Mouse (Mus musculus): ENCODE measurements around the gene Ntn4.
"Not testable (repeated sequence)": the region's sequence is repeated elsewhere in the genome, so short reads cannot be mapped to it uniquely, and the experiment has no call there.

The Ntn4 gene

DNA sequence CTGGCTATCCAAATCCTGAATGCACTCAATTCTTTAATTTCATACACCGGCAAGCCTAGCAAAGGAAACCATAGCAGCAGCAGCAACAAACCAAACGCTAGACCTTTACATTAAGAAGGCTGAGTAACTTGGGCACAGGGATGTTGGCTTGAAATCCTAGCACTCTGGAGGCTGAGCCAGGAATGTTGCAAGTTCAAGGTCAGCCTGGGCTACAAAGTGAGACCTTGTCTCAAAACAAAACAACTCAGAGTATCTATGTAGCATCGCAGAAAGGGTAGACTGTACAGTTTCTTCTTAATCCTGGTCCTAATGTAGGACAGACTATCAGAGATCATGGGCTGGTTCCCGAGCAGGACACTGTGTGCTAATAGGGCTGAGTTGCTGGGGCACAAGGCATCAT lies 43.4 kb downstream of the Ntn4 start:
- no peak for DNase-seq (ENCODE audit: low spot score)

DNA sequence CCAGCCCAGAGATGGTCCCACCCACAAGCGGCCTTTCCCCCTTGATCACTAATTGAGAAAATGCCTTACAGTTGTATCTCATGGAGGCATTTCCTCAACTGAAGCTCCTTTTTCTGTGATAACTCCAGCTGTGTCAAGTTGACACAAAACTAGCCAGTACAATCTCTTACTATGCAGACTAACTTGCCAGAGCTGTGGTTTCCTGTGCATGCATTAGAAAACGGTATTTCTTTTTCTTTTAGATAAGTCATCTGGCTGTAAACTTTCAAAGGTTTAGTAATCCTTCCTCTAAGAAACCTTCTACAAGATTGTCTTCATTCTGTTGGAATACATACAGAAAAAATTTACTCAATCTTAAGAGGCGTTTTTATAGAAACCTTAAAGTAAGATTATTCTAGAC lies 44.9 kb downstream of the Ntn4 start:
- DNase-seq (ENCODE audit: low spot score) = not testable (repeated sequence)

DNA sequence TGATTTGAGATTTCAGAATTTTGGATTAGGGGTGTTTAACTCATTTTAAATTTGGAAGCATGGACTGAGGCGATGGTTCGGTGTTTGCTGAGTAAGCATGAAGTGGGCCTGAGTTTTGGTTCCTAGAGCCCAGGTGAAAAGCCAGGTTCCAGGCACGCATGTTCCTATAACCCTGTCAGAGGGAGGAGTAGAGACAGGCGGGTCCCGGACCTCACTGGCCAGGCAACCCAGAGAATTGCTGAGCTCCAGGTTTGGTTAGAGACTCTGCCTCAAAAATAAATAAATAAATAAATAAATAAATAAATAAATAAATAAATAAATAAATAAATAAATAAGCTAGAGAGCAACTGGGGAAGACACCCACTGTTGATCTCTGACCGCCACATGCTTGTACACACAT lies 46.1 kb downstream of the Ntn4 start:
- DNase-seq (ENCODE audit: low spot score) = no peak

DNA sequence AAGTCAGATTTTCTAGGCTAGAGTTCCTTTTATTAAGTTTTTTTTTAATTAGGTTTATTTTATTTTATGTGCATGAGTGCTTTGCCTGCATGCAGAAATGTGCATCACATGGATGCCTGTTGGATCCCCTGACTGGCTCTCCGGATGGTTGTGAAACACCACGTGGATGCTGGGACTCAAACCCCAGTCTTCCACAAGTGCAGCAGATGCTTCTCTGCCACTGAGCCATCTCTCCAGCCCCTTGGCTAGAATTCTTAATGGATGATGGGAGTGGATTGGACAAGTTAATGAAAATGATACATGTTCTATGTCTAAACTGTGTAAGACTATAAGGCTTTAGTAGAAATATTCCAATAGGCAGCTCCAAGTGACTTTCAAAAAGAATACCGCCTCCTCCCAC lies 47.3 kb downstream of the Ntn4 start:
- DNase-seq (ENCODE audit: low spot score) = no peak

DNA sequence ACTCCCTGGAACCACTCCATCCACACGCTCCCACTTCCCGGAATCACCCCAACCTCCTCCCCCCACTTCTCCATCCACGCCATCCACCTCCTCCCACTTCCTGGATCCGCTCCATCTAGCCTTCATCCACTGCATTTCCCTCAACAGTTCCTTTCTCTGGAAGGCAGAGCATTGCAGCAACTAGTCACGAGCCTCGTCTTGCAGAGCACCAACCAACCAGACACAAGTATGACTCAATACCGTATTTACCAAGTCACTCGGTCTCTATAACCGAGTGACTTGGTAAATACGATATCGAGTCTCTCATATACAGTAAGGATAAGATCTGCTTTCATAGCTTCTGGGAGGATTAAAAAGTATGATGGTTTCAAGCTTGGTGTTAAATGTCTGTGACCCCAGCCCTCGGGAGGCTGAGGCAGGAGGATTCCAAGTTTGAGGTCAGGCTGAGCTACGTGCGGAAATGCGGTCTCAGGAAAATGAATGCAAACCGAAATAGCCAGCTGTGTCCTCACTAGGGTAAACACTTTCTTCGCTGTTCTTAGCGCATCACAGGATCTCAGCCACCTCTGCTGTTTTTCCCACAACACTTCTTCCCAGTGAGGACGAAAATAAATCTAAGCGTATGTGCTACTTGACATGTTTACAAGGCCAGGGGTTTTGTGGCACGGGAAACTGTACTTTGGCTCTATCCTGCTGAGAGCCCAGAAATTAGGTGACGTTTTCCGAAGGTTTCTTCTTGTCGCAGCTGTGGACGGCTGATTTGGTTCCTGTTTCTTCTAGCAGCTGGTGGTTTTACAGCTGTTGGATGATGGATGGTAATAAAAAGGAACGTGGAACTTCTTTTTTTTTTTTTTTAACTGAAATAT lies 48.1 kb downstream of the Ntn4 start:
- DNase-seq (ENCODE audit: low spot score) = no peak

DNA sequence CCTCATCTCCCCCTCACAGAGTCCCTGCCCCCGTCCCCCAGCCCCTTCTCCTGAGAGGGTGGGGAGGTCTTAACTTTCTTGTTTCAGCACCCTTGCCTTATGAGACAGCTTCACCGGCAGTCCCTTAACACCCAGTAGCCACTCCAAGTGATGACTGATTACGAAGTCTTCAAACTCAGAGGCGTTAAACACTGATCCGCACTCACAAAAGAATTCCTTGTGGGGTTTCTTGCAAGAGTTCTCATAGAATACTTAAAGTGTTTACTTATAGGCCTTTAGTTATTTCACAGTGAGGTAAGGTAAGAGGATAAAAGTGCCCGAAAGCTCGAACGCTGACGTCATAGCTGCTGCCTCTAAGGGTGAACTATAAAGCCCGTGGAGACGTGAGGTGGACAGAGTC lies 50.9 kb downstream of the Ntn4 start:
- DNase-seq (ENCODE audit: low spot score) = no peak

DNA sequence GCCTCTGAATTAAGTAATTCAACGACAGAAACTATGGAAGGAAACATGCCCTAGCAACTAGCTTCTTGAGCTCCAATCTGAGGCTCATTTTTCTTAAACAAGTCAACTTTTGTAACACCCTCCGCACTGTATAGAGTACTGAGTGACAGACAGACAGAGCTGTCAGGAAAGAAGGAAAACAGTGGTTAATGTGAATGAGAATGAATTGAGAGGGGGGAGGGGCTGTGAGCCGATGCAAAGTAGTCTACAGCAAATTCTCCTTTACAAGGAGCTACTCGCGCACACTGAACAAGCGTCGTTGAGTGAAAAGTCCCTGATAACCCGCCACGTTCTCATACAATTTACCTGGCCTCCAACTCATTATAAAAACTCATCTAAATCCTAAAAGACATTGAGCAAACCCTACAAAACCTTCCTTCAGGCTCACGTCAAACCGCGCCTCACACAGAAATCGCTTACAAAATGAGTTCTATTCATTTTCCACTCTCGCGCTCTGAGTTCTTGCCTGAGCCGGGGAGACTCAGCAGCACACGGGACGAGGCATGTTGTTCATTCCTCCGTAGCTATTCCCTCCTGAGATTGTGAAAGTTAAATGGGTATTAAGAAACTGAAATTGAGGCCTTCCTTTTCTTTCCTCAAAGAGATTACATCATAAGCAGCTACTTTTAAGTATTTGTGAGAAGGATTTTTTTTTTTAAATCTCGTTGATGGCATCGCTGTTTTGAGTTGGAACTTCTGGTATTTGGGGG lies 54.7 kb downstream of the Ntn4 start:
- no peak for DNase-seq (ENCODE audit: low spot score)

DNA sequence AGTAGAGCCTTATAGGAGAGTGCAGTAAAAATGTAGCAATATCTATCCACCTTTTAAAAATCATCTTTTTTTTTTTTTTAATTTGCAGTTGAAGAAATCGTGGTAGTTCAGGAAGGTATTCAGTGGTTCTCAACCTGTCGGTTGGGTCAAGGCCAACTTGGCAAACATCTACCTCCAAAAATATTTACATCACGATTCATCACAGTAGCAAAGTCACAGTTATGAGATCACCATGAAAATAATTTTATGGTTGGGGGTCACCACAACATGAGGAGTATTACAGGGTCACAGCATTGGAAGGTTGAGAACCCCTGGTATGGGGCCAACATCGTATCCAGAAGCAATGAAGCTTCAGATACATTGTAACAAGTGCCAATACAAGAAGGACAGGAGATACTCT lies 55.5 kb downstream of the Ntn4 start:
- no peak for DNase-seq (ENCODE audit: low spot score)

DNA sequence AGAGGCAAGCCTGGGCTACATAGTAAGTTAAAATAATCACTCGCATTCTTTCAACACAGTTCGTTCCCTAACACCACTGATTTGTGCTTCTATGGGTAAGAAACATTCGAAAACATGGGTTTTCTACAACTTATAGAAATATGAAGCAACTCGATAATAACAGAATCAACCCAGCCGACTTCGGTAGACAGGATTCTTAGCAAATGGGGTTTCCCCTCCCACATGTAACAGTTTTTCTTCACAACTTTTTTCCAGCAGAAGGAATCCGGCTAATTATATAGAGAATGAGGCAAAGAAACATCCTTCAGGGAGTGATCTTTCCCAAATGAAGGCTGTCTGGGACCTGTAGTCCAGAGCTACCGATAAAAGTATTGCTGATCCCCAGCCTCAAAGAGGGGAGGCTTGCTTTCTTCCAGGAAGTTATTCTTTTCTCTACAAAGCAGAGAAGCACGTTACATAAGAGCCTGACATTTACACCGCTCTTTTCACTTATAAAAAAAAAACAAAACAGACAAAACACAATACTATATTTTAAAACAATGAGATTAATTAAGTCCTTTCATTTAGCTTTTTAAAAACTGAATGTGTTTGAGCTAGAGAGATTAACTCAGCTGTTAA lies 57.5 kb downstream of the Ntn4 start:
- DNase-seq (ENCODE audit: low spot score) = no peak

DNA sequence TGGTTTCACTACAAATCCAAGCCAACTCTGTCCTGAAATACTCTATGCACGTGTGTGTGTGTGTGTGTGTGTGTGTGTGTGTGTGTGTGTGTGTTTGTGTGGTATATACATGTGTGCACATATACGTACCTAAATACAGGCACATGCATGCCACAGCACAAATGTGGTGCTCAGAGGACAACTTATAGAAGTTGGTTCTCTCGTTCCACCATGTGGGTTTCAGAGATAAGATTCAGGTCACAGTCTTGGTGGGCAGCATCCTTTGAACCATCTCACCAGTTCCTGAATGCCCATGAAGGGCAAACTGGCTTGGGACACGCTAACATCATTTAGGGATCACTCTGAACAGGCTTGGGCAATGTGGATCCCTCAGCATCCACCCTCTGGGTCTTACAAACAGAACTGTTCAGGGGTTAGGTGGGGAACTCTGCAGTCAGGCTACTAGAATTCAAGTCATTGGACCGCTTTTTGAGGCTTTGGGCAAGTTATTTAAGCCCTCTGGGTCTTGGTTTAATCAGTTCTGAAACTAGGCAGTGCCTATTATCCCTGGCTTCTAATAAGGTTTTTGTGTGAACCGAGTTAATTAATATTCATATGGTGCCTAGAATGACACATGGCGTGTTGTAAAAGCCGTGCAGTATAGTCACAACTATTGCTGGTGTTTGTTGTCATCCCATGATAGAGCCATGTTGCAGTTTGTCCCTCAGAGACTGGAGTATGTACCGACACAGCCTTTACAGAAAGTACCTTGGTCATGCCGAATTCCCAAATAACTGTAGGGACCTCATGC lies 59.4 kb downstream of the Ntn4 start:
- DNase-seq (ENCODE audit: low spot score) = no peak

DNA sequence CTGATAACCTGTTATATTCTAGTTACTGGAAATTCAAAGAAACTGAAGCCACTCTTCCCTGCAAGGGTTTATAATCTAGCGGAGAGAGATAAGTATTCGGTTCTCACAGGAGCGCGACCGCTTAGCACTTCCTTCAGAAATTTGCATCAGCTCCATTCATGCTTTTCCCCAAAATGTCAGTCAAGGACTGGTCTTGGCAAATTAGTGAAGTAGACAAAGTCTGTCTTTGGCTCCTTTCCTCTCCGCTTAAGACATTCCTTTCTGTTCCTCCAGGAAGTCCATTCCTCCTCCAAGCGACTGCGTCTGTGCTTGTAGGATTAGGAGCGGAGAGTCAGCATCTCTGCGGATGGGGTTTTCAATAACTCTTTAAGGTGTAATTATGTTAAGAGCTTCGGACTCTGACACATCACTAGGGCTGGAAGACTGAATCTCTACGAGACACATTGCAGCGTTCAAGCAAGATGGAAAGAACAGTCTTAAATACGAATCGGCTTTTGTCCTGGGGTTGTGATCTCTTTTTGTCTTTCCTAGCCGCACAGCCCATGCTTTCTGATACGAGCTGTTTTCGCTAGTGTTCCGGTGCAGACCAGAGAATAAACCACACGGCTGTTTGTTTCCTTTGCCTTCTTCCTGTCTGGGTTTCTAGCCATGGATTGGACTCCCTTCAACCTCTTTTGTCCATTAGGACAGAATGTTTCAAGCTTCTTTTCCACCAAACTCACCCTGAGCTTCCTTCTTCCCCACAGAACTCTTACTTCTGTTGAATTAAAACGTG lies 60.3 kb downstream of the Ntn4 start:
- DNase-seq (ENCODE audit: low spot score) = no peak

DNA sequence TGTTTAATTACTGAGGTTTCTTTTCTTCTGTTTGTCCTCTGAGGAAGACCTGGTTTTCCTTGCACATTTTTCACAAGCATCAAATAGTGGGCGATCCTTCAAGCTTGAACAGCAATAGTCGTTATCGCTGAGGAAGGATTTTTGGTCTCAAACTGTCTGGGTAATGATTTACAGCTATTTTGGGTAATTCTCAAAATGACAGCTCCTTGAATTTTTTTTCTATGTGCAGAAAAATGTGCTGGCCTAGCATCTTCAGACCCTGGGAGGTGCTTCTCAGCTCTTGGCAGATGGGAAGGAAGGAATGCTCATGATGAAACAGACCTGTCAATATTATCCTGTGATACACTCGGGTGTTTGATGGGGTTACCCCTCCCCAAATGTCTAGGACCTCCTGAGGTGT lies 63.5 kb downstream of the Ntn4 start:
- DNase-seq (ENCODE audit: low spot score) = no peak

DNA sequence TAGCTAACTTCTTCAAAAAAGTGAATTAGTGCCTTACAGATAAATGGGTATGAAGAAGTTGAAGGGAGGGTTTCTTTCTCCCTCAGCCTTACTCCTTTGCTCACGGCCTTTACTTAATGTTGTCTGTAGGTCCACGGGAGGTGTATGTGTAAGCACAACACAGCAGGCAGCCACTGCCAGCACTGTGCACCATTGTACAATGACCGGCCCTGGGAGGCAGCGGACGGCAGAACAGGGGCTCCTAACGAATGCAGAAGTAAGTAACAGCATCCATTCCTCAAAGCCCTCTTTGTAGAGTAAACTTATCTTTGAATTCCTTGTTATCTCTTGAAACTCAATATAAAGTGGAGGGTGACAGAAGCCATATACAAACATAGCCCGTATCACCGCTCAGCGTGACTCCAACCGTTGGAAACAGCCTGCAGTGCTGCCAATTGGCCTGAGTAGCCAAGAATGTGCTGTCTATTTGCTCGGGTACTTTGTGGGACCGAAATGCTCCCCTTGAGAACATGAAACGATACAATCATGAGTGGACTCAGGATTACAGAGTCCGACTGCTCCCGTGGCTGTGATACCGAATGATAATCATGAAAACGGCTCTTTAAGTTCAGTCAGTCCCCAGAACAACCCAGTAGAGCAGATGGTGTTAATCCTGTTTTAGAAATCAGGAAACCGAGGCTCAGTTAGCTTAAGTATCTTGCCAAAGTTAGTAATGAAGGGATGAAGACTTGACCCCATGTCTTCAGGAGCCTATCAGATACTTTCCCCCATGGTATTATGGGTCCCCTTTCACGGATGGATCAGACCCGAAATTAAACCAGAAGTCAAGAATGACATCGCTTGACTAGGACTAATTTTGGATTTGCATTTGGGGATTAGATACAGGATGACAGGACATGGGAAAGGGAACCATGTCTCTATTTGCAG lies 66.9 kb downstream of the Ntn4 start:
- DNase-seq (ENCODE audit: low spot score) = no peak

DNA sequence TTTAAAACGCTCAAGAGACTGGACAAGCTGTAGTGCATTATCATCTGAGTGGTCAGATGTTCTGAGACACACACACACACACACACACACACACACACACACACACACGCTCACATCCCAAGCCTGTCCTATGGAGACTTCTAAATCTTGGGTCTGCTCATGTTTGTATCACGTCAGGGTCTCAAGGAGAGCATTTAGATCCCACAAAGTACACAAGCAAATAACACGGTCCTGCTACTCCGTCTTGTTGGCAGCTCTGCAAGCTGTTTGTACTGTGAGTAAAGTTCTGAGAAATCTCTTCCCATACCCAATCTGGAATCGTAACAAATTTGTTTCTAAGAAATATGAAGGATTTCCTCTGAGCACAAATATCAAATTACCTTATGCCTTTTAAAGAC lies 67.6 kb downstream of the Ntn4 start:
- no peak for DNase-seq (ENCODE audit: low spot score)

DNA sequence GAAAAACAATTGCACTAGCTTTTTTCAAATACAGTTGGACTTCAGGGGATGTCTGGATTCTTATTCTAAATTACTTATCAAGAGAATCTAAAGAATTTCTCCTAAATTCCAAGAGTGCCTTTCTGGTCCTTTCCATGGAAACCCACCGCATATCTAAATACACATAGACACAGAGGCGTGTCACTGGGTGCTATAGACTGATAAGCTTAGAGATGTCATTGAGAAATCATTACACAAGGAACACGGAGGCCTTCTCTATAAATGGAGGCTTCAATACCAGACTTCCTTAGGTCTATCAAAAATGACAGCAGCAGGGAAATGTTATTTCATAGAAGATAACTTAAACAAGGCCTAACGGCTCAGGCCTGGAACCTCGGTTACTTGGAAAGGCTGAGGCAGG lies 68.0 kb downstream of the Ntn4 start:
- DNase-seq (ENCODE audit: low spot score) = no peak

DNA sequence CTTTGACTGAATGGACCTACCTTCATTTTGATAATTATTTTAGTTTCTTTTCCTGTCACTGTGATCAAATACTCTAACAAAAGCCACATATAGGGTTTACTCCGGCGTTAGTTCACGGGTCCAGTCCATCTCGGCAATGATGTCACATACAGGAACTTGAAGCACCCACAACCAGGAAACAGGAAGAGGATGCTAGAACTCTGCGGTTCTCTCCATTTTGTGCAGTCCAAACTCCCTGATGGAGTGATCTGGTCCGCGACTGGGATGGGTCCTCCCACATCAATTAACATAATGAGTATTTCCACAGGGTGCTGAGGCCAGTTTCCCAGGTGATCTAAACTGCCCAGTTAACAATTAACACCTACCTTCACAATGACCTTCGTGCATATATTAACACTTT lies 69.1 kb downstream of the Ntn4 start:
- no peak for DNase-seq (ENCODE audit: low spot score)

DNA sequence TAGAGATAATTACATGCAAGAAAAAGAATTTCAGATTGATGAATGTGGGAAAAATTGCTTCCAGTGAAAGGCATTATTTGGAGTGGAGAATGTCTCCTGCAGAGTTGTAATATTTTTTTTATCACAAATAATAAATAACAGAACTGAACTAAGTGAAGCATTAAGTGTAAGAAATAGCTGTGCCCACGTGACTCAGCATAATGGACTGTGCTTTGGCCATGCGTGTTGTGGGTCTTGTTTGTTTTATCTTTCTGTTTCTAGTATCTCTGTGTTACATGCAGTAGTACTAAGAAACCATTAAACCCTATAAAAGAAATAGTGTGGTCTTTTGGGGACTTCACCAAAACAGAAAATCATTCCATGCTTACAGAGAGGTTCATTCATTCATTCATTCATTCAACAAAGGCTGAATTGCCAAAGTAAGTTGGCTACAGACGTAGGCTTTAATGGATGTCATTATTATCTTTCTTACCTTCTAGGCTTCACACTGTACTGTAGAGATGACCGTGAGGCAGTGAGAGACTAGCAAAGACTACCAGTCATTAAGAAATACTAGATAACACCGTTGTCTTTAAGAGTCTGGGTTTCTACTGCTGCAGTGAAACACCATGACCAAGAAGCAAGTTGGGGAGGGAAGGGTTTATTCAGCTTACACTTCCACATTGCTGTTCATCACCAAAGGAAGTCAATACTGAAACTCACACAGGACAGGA lies 81.3 kb downstream of the Ntn4 start:
- no peak for DNase-seq (ENCODE audit: low spot score)

DNA sequence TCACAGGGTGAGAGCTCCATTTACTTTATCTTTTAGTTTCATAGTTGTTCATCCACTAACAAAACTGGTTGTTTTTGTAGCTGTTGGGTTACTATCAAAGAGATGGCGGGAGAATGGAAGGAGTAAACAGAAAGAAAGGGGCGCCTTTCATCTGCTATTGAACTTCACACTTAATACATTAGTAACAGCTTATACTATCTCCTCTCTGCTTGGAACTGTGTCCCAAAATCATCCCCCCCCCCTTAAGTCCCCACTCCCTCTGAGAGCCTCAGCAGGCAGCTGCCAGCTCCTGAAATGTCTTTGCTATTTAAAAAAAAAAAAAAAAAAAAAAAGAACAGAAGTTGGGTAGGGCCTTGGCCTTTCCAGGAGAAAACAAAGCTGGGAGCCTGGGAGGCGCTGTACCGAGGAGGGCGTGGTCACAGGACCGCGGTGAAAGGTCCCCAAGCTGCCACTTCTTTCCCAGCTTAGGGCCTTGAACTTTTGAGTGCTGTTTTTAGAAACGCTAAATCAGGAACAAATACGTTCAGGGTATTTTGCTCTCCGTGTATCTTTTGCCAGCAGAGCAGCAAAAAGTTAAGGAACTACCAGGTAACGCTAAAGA lies 83.6 kb downstream of the Ntn4 start:
- no peak for DNase-seq (ENCODE audit: low spot score)

DNA sequence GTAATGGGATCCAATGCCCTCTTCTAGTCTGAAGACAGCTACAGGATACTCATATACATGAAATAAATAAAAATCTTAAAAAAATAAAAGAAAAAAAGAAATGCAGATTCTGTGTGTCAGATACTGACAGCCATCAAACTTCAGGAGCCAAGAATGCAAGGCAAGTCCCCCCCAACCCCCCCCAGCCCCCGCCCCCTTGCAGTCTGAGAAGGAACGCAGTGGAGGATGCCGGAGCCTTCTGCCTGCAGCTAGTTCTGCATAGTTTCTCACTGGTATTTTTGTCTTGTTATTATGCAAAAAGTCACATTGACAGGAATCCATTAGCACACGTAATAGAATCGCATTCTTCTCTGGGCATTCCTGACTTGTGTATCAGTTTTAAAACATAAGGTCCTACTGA lies 87.7 kb downstream of the Ntn4 start:
- no peak for DNase-seq (ENCODE audit: low spot score)
